Mouse (Mus musculus): ENCODE results near the gene Map2k2.

Gene Map2k2

DNA sequence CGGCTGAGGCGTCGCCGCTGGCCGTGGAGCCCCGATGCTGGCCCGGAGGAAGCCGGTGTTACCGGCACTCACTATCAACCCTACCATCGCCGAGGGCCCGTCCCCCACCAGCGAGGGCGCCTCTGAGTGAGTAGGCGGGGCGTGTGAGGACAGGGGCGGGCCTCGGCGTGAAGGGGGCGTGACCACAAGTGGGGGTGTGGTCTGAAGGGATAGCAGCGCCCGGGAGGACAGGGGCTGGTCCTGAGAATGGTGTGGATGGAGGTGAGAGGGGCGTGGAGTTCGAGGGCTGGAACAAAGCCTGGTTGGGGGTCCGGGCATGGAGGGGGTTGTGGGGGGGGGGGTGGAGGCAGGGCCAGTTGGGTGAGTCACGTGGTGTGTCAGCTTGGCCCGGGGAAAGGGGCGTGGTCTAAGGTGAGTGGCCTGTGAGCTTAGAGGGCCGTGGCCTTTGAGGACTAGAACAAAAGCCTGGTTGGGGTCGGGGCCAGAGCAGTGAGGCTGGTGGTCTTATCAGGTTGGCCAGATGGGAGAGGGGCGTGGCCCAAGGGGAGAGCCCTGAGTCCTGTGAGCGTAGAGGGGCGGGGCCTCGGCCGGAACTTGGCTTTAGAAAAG lies 502 bp downstream of the Map2k2 start:
- DNase-seq (ENCODE audit: low spot score) = peak; percentile 87

DNA sequence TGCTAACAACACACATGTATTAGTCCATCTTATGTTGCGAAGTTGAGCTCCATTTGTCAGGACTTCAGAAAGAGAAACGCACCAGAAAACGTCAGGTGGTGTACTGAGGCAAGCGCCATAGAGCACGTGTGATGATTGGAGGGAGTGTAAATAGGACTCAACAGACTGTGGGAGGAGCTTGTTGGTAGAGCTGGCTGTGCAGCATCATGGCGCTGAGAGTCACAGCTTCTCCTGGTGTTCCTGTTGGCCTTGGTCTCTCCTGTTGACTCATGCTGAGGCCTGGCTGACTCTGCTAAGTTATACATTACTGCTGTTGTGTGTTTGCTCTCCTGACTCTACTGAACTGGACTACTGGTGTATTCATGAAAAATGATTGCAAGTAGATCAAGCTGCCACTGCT lies 7.2 kb downstream of the Map2k2 start:
- DNase-seq (ENCODE audit: low spot score) = no peak

GRCm38 (mm10) chr10:81119625-81120024 lies 13.9 kb downstream of the Map2k2 start:
- DNase-seq (ENCODE audit: low spot score) = no peak

GRCm38 (mm10) chr10:81120650-81121049 lies 14.9 kb downstream of the Map2k2 start:
- no peak for DNase-seq (ENCODE audit: low spot score)

DNA sequence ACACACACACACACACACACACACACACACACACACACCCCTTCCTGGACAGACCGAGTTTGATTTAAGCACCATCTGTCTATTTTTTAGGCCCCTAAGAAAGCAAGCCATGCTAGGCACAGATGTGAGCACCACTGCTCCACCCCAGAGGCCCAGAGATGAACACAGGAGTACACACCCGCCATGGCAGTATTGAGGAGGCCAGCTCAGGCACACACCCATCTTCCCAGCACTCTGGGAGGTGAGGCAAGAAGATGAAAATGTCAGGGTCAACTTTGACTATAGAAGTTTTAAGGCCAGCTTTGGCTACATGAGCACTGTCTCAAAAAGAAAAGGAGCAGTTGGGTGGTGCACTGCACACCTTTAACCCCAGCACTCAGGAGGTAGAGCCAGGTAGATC lies 17.2 kb downstream of the Map2k2 start:
- no peak for DNase-seq (ENCODE audit: low spot score)

- no peak for DNase-seq (ENCODE audit: low spot score)
Measured at GRCm38 (mm10) chr10:81123500-81123899, 17.8 kb downstream of the Map2k2 start.

DNA sequence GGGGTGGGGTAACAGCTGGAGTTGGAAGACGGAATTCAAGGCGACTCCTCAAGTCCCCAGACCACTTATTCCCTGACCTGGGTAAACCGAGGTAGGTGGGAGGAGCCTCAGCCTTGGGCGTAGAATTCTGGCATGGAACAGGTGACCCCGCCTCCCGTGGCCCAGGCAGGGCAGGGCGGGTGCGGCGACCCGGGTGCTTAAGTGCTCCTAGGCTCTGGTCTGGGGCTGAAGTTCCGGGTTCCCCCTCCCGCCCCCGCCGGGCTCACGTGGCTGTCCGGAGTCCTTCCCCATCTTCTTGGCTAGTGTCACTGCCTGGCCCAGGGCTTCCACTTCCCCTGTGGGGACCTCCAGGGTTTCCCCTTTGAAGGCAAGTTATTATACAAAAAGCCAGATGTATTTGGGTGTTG lies 28.5 kb downstream of the Map2k2 start:
- peak; percentile 39 for DNase-seq (ENCODE audit: low spot score)

DNA sequence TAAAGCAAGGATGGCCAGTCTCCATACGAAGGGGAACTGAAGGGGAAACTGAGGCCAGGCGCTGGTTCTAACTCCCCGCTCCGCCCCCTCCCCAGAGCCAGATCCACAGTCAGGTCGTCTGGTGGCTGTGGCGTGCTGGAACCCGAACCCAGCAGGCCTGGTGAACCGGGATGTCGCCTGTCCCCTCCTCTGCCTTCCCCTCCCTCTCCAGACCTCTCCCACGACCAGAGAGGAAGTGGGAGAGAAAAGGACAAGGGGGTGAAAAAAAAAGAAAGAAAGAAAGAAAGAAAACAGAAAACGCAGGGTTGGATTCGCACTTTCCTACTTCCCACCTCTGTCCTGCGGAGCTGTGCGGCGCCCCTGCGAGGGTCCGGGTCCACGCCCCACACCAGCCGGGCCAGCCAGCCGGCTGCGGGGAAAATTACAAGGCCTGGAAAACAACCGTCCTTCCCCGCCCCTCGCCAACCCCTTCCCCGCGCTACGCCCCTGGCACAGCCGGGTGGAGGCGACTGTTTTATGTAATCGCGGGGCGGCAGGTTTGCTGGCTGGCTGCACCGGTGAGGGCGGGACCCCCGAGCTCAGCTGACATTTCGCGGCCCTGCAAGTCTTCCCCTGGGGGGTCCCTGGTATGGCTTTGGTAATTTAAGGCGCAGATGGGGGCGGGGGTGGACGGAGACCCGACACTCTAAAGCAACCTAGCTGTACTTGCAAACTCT lies 29.4 kb downstream of the Map2k2 start, which contains the start of gene Zbtb7a:
Gene Zbtb7a, plus strand, starts transcription at position 255 of the 716 bp plus-strand sequence.
- DNase-seq (ENCODE audit: low spot score) = peak; percentile 15

DNA sequence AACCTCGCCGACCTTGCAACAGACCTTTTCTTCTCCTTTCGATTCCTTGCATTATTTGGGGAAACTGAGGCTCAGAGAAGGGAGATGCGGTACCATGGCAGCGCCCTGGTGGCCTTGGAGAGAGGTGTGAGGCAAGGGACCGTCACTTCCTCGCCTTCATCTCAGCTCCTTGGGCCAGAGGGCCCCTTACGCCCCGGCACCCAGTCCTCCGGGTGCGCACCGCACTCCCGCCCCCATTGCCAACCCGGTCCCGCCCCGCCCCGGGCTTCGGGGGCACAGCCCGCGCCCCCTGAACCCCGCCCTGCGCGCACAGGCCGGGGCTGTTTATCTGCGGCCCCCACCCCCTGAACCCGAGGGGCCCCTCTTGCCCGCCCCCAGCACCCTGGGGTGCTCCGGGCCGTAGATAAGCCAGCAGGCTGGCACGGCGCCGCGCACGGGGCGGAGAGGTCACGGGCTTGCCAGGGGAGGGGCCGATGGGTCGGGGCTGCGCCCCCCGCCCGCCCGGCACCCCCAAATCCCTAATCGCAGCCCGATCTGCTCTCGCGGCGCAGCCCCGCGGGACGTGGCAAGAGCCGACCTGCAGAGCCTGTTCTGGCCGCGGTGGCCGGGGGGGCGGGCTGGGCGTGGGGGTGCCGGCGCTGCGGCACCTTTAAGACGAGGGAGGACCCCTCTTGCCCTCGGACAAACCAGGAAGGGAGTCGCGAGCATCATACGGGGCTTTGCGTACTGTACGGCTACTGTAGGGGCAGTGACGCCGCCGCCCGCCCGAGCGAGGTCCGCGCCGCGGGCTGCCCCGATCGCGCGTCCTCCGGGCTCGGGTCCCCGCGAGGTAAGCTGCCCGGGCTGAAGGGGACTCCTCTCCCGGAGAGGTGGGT lies 30.4 kb downstream of the Map2k2 start:
- peak; percentile 35 for DNase-seq (ENCODE audit: low spot score)

- DNase-seq (ENCODE audit: low spot score) = peak; percentile 70
Measured at GRCm38 (mm10) chr10:81136706-81137231, 31.1 kb downstream of the Map2k2 start.

GRCm38 (mm10) chr10:81137252-81138130 lies 31.8 kb downstream of the Map2k2 start:
- DNase-seq (ENCODE audit: low spot score) = peak; percentile 100

- peak; percentile 70 for DNase-seq (ENCODE audit: low spot score)
Measured at GRCm38 (mm10) chr10:81138131-81138782, 32.5 kb downstream of the Map2k2 start.

DNA sequence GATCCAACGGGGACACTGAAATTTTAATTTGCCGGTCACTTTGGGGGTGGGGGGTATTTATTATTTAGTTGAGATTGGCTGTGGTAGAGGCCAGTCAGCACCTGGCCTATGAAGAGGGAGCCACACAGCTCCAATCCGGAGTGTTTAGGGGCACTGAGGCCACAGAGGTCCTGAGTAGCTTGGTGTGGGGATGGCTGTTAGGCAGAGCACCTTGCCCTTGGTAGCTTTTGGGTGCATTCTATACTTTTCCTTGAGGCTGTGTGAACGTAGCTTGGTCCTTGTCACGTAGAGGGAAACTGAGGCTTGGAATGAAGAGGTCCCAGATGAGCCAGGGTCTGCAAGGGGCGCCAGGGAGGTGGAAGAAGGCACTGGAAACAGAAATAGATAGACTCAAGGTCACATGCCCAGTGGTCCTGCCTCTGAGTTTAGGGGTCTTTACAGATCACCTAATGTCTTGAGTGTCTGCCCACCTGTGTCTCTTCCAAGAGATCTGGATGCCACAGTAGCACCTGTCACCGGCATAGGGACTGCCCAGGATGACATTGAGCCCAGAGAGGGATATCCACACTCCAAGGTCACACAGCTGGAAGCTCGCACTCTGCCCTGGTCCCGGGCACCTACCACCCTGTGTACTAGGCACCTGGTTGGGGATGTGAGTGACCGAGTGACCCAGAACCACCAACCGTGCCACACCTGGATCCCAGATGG lies 33.3 kb downstream of the Map2k2 start:
- DNase-seq (ENCODE audit: low spot score) = no peak

DNA sequence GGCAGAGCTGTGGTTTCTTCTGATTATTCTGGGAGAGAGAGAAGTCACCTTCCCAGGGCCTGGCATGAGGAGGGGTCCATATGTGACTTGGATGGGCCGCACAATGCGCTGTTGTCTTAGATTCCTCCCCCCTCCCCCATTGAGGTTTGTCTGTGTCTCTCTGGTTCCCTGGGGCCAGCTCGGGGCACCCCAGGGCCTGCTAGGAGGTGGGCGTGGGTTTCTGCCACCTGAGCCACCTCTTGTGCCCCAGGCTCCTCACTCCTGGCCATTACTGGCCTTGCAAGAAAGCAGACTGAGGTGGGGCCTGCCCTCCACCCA lies 33.8 kb downstream of the Map2k2 start:
- DNase-seq (ENCODE audit: low spot score) = no peak

GRCm38 (mm10) chr10:81140005-81140404 lies 34.3 kb downstream of the Map2k2 start:
- no peak for DNase-seq (ENCODE audit: low spot score)

GRCm38 (mm10) chr10:81140717-81141454 lies 35.2 kb downstream of the Map2k2 start:
- peak; percentile 24 for DNase-seq (ENCODE audit: low spot score)

DNA sequence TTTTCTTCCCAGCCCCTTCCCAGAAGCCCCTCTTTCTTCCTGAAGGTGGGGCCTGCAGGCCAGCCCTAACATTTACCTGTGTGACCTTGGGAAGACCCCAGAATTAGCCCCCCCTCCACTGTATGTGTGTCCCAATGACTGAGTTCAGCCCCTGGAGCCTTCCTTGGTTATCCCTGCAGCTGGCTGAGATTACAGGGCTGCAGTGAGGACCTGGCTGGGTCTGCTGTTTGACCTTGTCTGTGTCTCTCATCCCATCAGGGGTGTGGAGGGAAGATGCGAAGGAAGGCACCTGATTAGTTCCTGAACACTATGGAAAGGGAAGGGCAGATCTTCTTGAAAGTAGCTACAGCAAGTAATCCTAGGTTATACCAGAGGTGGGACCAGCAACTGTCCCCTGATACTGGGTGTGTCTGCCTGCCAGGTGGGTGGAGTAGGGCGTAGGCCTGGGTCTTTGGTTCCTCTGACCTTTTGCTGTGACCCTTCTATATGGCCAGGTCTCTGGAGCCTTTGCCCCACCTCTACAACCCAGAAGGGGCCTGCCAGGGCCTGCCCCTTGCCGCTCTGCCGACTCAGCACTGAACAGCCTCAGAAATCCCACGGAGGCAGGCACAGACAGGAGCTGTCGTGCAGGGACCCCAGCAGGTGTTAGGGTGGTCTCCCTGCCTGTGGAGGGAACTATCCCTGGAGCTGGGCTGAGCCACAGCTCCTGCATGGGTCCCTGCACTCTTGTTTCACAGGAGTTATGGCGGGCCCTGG lies 35.9 kb downstream of the Map2k2 start:
- DNase-seq (ENCODE audit: low spot score) = no peak

GRCm38 (mm10) chr10:81142551-81142981 lies 36.9 kb downstream of the Map2k2 start:
- no peak for DNase-seq (ENCODE audit: low spot score)

DNA sequence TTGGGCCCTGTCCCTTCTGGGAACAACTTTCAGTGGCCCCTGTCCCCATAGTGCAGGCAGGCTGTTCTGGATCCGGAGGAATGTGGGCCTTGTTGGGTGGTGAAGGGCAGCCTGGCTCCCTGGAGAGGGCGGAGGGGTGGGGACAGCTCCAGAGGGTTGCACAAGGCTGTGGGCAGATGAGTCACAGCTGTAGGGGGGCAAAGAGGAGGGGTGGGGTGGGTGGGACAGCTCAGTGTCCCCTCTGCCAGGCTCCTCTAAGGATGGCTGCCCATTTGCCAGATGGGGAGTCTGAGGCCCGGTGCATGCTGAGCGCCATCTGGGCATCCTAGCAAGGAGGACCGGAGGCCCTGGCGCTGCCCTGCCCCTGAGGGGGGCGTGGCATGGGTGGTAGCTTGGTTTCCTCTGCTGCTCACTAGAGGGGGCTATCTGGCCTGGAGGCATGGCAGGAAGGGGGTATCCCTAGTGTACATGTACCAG lies 37.5 kb downstream of the Map2k2 start:
- no peak for DNase-seq (ENCODE audit: low spot score)
